Mouse (Mus musculus): ENCODE data around the gene Abtb2.

DNA sequence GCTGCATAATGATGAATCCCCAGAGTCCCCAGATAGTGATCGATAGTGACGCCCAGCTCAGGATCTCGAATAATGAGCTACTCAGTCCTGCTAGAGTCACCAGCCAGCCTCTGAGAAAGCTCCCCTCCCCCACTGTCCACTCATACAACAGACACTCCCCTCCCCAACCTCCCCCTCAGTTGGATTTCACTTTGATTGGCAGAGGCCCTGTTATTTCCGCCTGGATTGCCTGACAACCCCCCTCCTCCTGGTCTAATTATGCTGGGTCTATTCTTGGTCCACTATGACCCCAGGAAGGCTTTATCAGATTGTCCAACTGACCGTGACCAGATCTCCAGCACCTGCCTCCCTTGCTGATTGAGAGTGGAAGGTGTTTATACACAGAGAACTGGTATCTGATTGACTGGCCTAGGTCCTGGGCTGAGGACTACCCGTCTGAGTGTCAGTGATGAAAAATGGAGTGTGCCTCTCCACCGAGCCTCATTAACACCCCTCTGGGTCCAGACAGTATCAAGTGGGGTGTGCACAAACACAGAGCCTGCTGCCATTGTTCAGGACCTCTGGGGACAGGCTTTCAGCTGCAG lies 59.3 kb downstream of the Abtb2 start:
- TF ChIP-seq EP300 (IDR thresholded peaks at IDR 0.05; ENCODE audit: insufficient read depth, low read depth, low read length) (no peak), CTCF (IDR thresholded peaks at IDR 0.05; ENCODE audit: low read depth, low read length) (no peak), POLR2A (IDR thresholded peaks at IDR 0.05; ENCODE audit: insufficient read depth, low read length) (no peak)
